ENCODE assay signal across 8 mouse cellular contexts in genomic region chr7:13023928-13024731, GRCm38 (mm10). TPM values are rescaled to one million over a fixed set of nuclear protein-coding genes. Genes with fewer than 3 reads are reported as not detected.
A peak's percentile ranks its signal among the peaks of the same experiment; 100 is the strongest.
DNase-seq lines count a peak whose midpoint lies in the region; ATAC-seq and TF ChIP-seq lines count a peak whose summit lies in the region.

No protein-coding gene starts in this region.

- TF ChIP-seq CTCF in lung, postnatal 0 days (IDR thresholded peaks at IDR 0.05), result no peak; the same call in 1 of the 2 replicates

- DNase-seq in NIH3T3 (ENCODE audit: low read depth), result peak; percentile 95
- peak; percentile 96 for DNase-seq in cerebellum, adult 9-11 months
- DNase-seq in frontal cortex, adult 2 months (ENCODE audit: extremely low spot score in 1 of 2, low spot score in 1 of 2), result peak; percentile 81 to 94
- peak; percentile 96 for DNase-seq in hindbrain, embryonic 11.5 days (ENCODE audit: low spot score)
- DNase-seq in layer of hippocampus, postnatal 10 days (ENCODE audit: low spot score in 2 of 2), result peak; percentile 97 to 98
- peak; percentile 94 for DNase-seq in lung, postnatal 0 days (ENCODE audit: low spot score)
- peak; percentile 94 for DNase-seq in ovary, postnatal 10 days (ENCODE audit: low spot score)
- DNase-seq in thymus, postnatal 0 days (ENCODE audit: low spot score), result peak; percentile 96

- H3K4me1 ChIP-seq in hindbrain, embryonic 11.5 days (replicated peaks; ENCODE audit: control insufficient read depth, insufficient read depth, low read length), result peaks cover 8% of the 10 kb centered on the region; the same call in 1 of the 2 replicates
- peaks cover 9% of the 10 kb centered on the region; the same call in 1 of the 2 replicates for H3K4me1 ChIP-seq in lung, postnatal 0 days (ENCODE audit: insufficient read depth, low read depth, low read length)

- H3K36me3 ChIP-seq in hindbrain, embryonic 11.5 days (ENCODE audit: control insufficient read depth, insufficient read depth, low read length), result peaks cover 24% of the 10 kb centered on the region
- peaks cover 23% of the 10 kb centered on the region for H3K36me3 ChIP-seq in lung, postnatal 0 days (ENCODE audit: insufficient read depth, low read length)

- TF ChIP-seq EP300 in lung, postnatal 0 days (IDR thresholded peaks at IDR 0.05), result no peak

- under 1% methylated on average over 57 of the region's 95 CpGs for WGBS in hindbrain, embryonic 11.5 days
- WGBS in lung, postnatal 0 days, result under 1% methylated on average over 65 of the region's 95 CpGs

- peak overlapping the region; percentile 100 for H3K27ac ChIP-seq in hindbrain, embryonic 11.5 days (ENCODE audit: low read depth, low read length)
- peak overlapping the region; percentile 95 for H3K27ac ChIP-seq in lung, postnatal 0 days (ENCODE audit: low read length)

- H3K9me3 ChIP-seq in hindbrain, embryonic 11.5 days (ENCODE audit: control insufficient read depth, low read length), result no peaks in the 10 kb centered on the region
- no peaks in the 10 kb centered on the region for H3K9me3 ChIP-seq in lung, postnatal 0 days (ENCODE audit: low read length)

- H3K27me3 ChIP-seq in hindbrain, embryonic 11.5 days (ENCODE audit: control insufficient read depth, insufficient read depth, low read length), result no peaks in the 10 kb centered on the region
- no peaks in the 10 kb centered on the region for H3K27me3 ChIP-seq in lung, postnatal 0 days (replicated peaks; ENCODE audit: insufficient read depth, low read length)

- peak overlapping the region; percentile 99 for H3K4me2 ChIP-seq in hindbrain, embryonic 11.5 days (replicated peaks; ENCODE audit: low read depth, low read length)
- peak overlapping the region; percentile 94 for H3K4me2 ChIP-seq in lung, postnatal 0 days (replicated peaks; ENCODE audit: low read depth, low read length)

- H3K9ac ChIP-seq in hindbrain, embryonic 11.5 days (ENCODE audit: low read depth, low read length), result peak overlapping the region; percentile 97
- H3K9ac ChIP-seq in lung, postnatal 0 days (replicated peaks; ENCODE audit: low read depth), result peak overlapping the region; percentile 65

- peak; percentile 83 for ATAC-seq in hindbrain, embryonic 11.5 days (ENCODE audit: low FRiP score)
- ATAC-seq in lung, postnatal 0 days, result peak; percentile 88

- peak overlapping the region; percentile 94 for H3K4me3 ChIP-seq in hindbrain, embryonic 11.5 days (ENCODE audit: low read depth, low read length)
- peak overlapping the region; percentile 79 for H3K4me3 ChIP-seq in lung, postnatal 0 days (ENCODE audit: low read depth, low read length)

RNA-seq across cellular contexts. Expression of gene Chmp2a, which starts 10.5 kb away (rescaled TPM):
- 239 and 244 TPM in 2 replicates for polyA plus RNA-seq in frontal cortex, adult 2 months (2012; rRNA removed)
- polyA plus RNA-seq in hindbrain, embryonic 11.5 days (2014; fragmentation: Nextera tagmentation; extraction: Ambion mirVana), result 154 and 157 TPM in 2 replicates
- 100 to 1,000 TPM; 133 to 151 TPM for total RNA-seq in layer of hippocampus, postnatal 10 days (2021)
- polyA plus RNA-seq in lung, postnatal 0 days (2015; fragmentation: Nextera tagmentation; extraction: Ambion mirVana), result 254 and 264 TPM in 2 replicates
- polyA plus RNA-seq in thymus, postnatal 0 days (2015; fragmentation: Nextera tagmentation; extraction: Ambion mirVana), result 226 and 230 TPM in 2 replicates

RNA-seq across cellular contexts. Expression of gene Ube2m, which starts 13.9 kb away (rescaled TPM):
- 362 and 411 TPM in 2 replicates for polyA plus RNA-seq in frontal cortex, adult 2 months (2012; rRNA removed)
- 147 and 173 TPM in 2 replicates for polyA plus RNA-seq in hindbrain, embryonic 11.5 days (2014; fragmentation: Nextera tagmentation; extraction: Ambion mirVana)
- total RNA-seq in layer of hippocampus, postnatal 10 days (2021), result 100 to 1,000 TPM; 198 to 220 TPM
- 67.8 and 78.1 TPM in 2 replicates for polyA plus RNA-seq in lung, postnatal 0 days (2015; fragmentation: Nextera tagmentation; extraction: Ambion mirVana)
- polyA plus RNA-seq in thymus, postnatal 0 days (2015; fragmentation: Nextera tagmentation; extraction: Ambion mirVana), result 90.8 and 91.5 TPM in 2 replicates

RNA-seq across cellular contexts. Expression of gene Zbtb45, which starts 14.3 kb away (rescaled TPM):
- polyA plus RNA-seq in frontal cortex, adult 2 months (2012; rRNA removed), result 34.3 and 36.8 TPM in 2 replicates
- 25.0 and 25.3 TPM in 2 replicates for polyA plus RNA-seq in hindbrain, embryonic 11.5 days (2014; fragmentation: Nextera tagmentation; extraction: Ambion mirVana)
- 10 to 100 TPM; 25.8 to 27.3 TPM for total RNA-seq in layer of hippocampus, postnatal 10 days (2021)
- polyA plus RNA-seq in lung, postnatal 0 days (2015; fragmentation: Nextera tagmentation; extraction: Ambion mirVana), result 11.9 and 12.2 TPM in 2 replicates
- polyA plus RNA-seq in thymus, postnatal 0 days (2015; fragmentation: Nextera tagmentation; extraction: Ambion mirVana), result 27.8 and 30.8 TPM in 2 replicates

RNA-seq across cellular contexts. Expression of gene Trim28, which starts 25.2 kb away (rescaled TPM):
- polyA plus RNA-seq in frontal cortex, adult 2 months (2012; rRNA removed), result 234 and 279 TPM in 2 replicates
- 427 and 438 TPM in 2 replicates for polyA plus RNA-seq in hindbrain, embryonic 11.5 days (2014; fragmentation: Nextera tagmentation; extraction: Ambion mirVana)
- total RNA-seq in layer of hippocampus, postnatal 10 days (2021), result 100 to 1,000 TPM; 279 to 301 TPM
- polyA plus RNA-seq in lung, postnatal 0 days (2015; fragmentation: Nextera tagmentation; extraction: Ambion mirVana), result 85.6 and 87.2 TPM in 2 replicates
- 236 and 274 TPM in 2 replicates for polyA plus RNA-seq in thymus, postnatal 0 days (2015; fragmentation: Nextera tagmentation; extraction: Ambion mirVana)

RNA-seq across cellular contexts. Expression of gene Slc27a5, which starts 26.1 kb away (rescaled TPM):
- polyA plus RNA-seq in frontal cortex, adult 2 months (2012; rRNA removed), result 0.64 and 1.3 TPM in 2 replicates
- polyA plus RNA-seq in hindbrain, embryonic 11.5 days (2014; fragmentation: Nextera tagmentation; extraction: Ambion mirVana), result not detected in 2 replicates
- total RNA-seq in layer of hippocampus, postnatal 10 days (2021), result not detected
- polyA plus RNA-seq in lung, postnatal 0 days (2015; fragmentation: Nextera tagmentation; extraction: Ambion mirVana), result not detected in 2 replicates
- polyA plus RNA-seq in thymus, postnatal 0 days (2015; fragmentation: Nextera tagmentation; extraction: Ambion mirVana), result 0.06 and 0.08 TPM in 2 replicates

Comparison
In these comparisons a context has a peak if more than half of its experiments do, and no peak if none do; other contexts are left out.
1. Peak in every context shown above with its lines: DNase-seq, ATAC-seq, H3K4me3 ChIP-seq and H3K27ac ChIP-seq.